Mouse (Mus musculus) lung, embryonic 14.5 days (tissue): ENCODE measurements around the gene Magoh. TPM values are rescaled to one million over a fixed set of nuclear protein-coding genes. Genes with fewer than 3 reads are reported as not detected.

Source experiments
- ATAC-seq: fragments of 200-750 bp; cut with Nextera tagmentation; 2 replicates; pipeline ENCODE4 v1.8.0; 2017; ENCODE audit warnings: mild to moderate bottlenecking, moderate TSS enrichment, moderate library complexity; ENCODE audit not compliant: insufficient read depth
- DNase-seq: peaks from one replicate; pipeline ENCODE4 v3.0.0-alpha.2; 2015
- H3K27ac ChIP-seq: fragments of 300-500 bp; sonication (generic); 2 replicates; pipeline ENCODE4 v1.5.1; 2014; ENCODE audit warnings: low read depth, mild to moderate bottlenecking, moderate library complexity
- H3K27me3 ChIP-seq: fragments of 300-500 bp; sonication (generic); 2 replicates; pipeline ENCODE4 v1.6.1; 2014; ENCODE audit warnings: low read length, control low read depth; ENCODE audit not compliant: insufficient read depth
- H3K36me3 ChIP-seq: fragments of 300-500 bp; sonication (generic); 2 replicates; pipeline ENCODE4 v1.6.1; 2014; ENCODE audit warnings: control low read depth; ENCODE audit not compliant: insufficient read depth
- H3K4me1 ChIP-seq: fragments of 300-500 bp; sonication (generic); 2 replicates; pipeline ENCODE4 v1.6.1; 2014; ENCODE audit warnings: antibody characterized with exemption, control low read depth; ENCODE audit not compliant: insufficient read depth
- H3K4me2 ChIP-seq: fragments of 300-500 bp; sonication (generic); 2 replicates; pipeline ENCODE4 v1.6.1; 2014; ENCODE audit warnings: mild to moderate bottlenecking
- H3K4me3 ChIP-seq: fragments of 300-500 bp; sonication (generic); 2 replicates; pipeline ENCODE4 v1.5.1; 2014; ENCODE audit warnings: low read depth, low read length
- H3K9ac ChIP-seq: fragments of 300-500 bp; sonication (generic); 2 replicates; pipeline ENCODE4 v1.6.1; 2014
- H3K9me3 ChIP-seq: fragments of 300-500 bp; sonication (generic); 2 replicates; pipeline ENCODE4 v1.6.1; 2016; ENCODE audit warnings: low read depth, low read length, control low read depth
- CTCF ChIP-seq: IDR thresholded peaks from 2 replicates; pipeline ENCODE4 v1.5.1; 2016; ENCODE audit warnings: antibody characterized with exemption, low read depth
- WGBS: fragments of 180-500 bp; shearing (Covaris S2); extraction: QIAGEN DNeasy Blood & Tissue Kit; methylation state at CpG from one replicate; pipeline ENCODE4 v1.1.7; 2014; 5-methylcytosine and 5-hydroxymethylcytosine counted together
- polyA plus RNA-seq: library from polyadenylated mRNA; unstranded; fragments of >200 nt; fragmentation: Nextera tagmentation; extraction: Ambion mirVana; gene quantifications from 2 replicates; pipeline ENCODE4 v1.2.1, GENCODE M21; 2014

The Magoh gene
- polyA plus RNA-seq, 1 experiment from 2014 or later: 219 TPM

- Histone ChIP-seq H3K9ac (no peak overlapping the region), H3K27ac (no peak overlapping the region), H3K36me3 (no peaks in the 10 kb centered on the region), H3K4me2 (no peak overlapping the region), H3K27me3 (no peaks in the 10 kb centered on the region), H3K9me3 (no peaks in the 10 kb centered on the region), H3K4me1 (no peaks in the 10 kb centered on the region), H3K4me3 (no peak overlapping the region)
- DNase-seq (no peak), ATAC-seq (no peak)
- TF ChIP-seq CTCF: no peak
- WGBS: 74% methylated on average over 2 of the region's 2 CpGs
Measured at GRCm38 (mm10) chr4:107928726-107929125, 49.2 kb downstream of the Magoh start.

- TF ChIP-seq CTCF: peak; percentile 30; the same call in 1 of the 2 replicates
- H3K4me2 ChIP-seq: no peak overlapping the region
- no peak overlapping the region for H3K27ac ChIP-seq
- 69% methylated on average over 3 of the region's 3 CpGs for WGBS
- H3K4me1 ChIP-seq: no peaks in the 10 kb centered on the region
- H3K36me3 ChIP-seq: no peaks in the 10 kb centered on the region
- no peak overlapping the region for H3K4me3 ChIP-seq
- no peak overlapping the region for H3K9ac ChIP-seq
- ATAC-seq: no peak
- H3K9me3 ChIP-seq: no peaks in the 10 kb centered on the region
- H3K27me3 ChIP-seq: no peaks in the 10 kb centered on the region
- DNase-seq: peak; percentile 19
Measured at GRCm38 (mm10) chr4:107931453-107931852, 51.9 kb downstream of the Magoh start.

GRCm38 (mm10) chr4:107933239-107933638 is 53.7 kb downstream of the Magoh start:
- H3K4me3 ChIP-seq: no peak overlapping the region
- ATAC-seq (no peak), DNase-seq (no peak)
- H3K27me3 ChIP-seq: no peaks in the 10 kb centered on the region
- no peak overlapping the region for H3K27ac ChIP-seq
- H3K4me2 ChIP-seq: no peak overlapping the region
- H3K9me3 ChIP-seq: no peaks in the 10 kb centered on the region
- 68% methylated on average over 8 of the region's 8 CpGs for WGBS
- H3K4me1 ChIP-seq: peaks cover 3% of the 10 kb centered on the region; the same call in 1 of the 2 replicates
- no peaks in the 10 kb centered on the region for H3K36me3 ChIP-seq
- no peak overlapping the region for H3K9ac ChIP-seq
- TF ChIP-seq CTCF: no peak

GRCm38 (mm10) chr4:107935254-107935653 is 55.7 kb downstream of the Magoh start:
- Histone ChIP-seq H3K36me3 (no peaks in the 10 kb centered on the region), H3K4me3 (no peak overlapping the region), H3K4me1 (peaks cover 9% of the 10 kb centered on the region; the same call in 1 of the 2 replicates), H3K4me2 (no peak overlapping the region), H3K9ac (no peak overlapping the region), H3K27ac (no peak overlapping the region), H3K27me3 (no peaks in the 10 kb centered on the region), H3K9me3 (no peaks in the 10 kb centered on the region)
- 59% methylated on average over 3 of the region's 3 CpGs for WGBS
- ATAC-seq: no peak
- TF ChIP-seq CTCF: no peak
- no peak for DNase-seq

Other genes with a start within 250 kb of the Magoh start
- gene Dmrtb1, start 195.5 kb upstream of the Magoh start, polyA plus RNA-seq: not detected in 2 replicates
- gene Lrp8, start 77.5 kb upstream of the Magoh start, polyA plus RNA-seq: 1.2 and 1.9 TPM in 2 replicates
- gene 0610037L13Rik, start 10.1 kb downstream of the Magoh start, polyA plus RNA-seq: 138 and 139 TPM in 2 replicates
- gene Cpt2, start 43.9 kb downstream of the Magoh start, polyA plus RNA-seq: 38.6 and 40.2 TPM in 2 replicates
- 0.05 and 0.09 TPM in 2 replicates for gene Slc1a7, start 88.6 kb downstream of the Magoh start, polyA plus RNA-seq
- 3.5 TPM in 2 replicates for gene Podn, start 216.7 kb downstream of the Magoh start, polyA plus RNA-seq